Mouse (Mus musculus): ENCODE results near the gene Stat1. TPM values are rescaled to one million over a fixed set of nuclear protein-coding genes. Genes with fewer than 3 reads are reported as not detected.

The Stat1 gene
- total and polyA plus RNA-seq, 2 experiments from 2014 or later, result 23.0 to 55.1 TPM

GRCm38 (mm10) chr1:52152936-52153335 lies 33.7 kb downstream of the Stat1 start:
- Histone ChIP-seq H3K9ac (replicated peaks; ENCODE audit: low read depth, low read length) (no peak overlapping the region), H3K27ac (ENCODE audit: low read depth) (peak overlapping the region; percentile 46), H3K27me3 (ENCODE audit: control insufficient read depth, insufficient read depth, low read length) (no peaks in the 10 kb centered on the region), H3K36me3 (replicated peaks; ENCODE audit: control insufficient read depth, insufficient read depth, low read length) (peaks cover 77% of the 10 kb centered on the region), H3K9me3 (replicated peaks; ENCODE audit: control insufficient read depth, low read length) (no peaks in the 10 kb centered on the region), H3K4me2 (ENCODE audit: low read depth, low read length) (no peak overlapping the region), H3K4me1 (ENCODE audit: control insufficient read depth, insufficient read depth) (peaks cover 24% of the 10 kb centered on the region), H3K4me3 (ENCODE audit: low read depth, low read length) (no peak overlapping the region)
- no peak for ATAC-seq (ENCODE audit: insufficient read depth, low read depth)
- DNase-seq (ENCODE audit: low spot score), result no peak
- TF ChIP-seq EP300 (IDR thresholded peaks at IDR 0.05; ENCODE audit: low read depth), result no peak
- TF ChIP-seq CTCF (IDR thresholded peaks at IDR 0.05; ENCODE audit: low read depth), result no peak
- WGBS, result 45% methylated on average over 3 of the region's 3 CpGs

- Histone ChIP-seq H3K4me3 (ENCODE audit: low read depth, low read length) (no peak overlapping the region), H3K9me3 (replicated peaks; ENCODE audit: control insufficient read depth, low read length) (no peaks in the 10 kb centered on the region), H3K36me3 (replicated peaks; ENCODE audit: control insufficient read depth, insufficient read depth, low read length) (peaks cover 85% of the 10 kb centered on the region), H3K4me1 (ENCODE audit: control insufficient read depth, insufficient read depth) (peaks cover 7% of the 10 kb centered on the region), H3K27ac (ENCODE audit: low read depth) (no peak overlapping the region), H3K9ac (replicated peaks; ENCODE audit: low read depth, low read length) (no peak overlapping the region), H3K27me3 (ENCODE audit: control insufficient read depth, insufficient read depth, low read length) (no peaks in the 10 kb centered on the region), H3K4me2 (ENCODE audit: low read depth, low read length) (no peak overlapping the region)
- no peak for ATAC-seq (ENCODE audit: insufficient read depth, low read depth)
- TF ChIP-seq CTCF (IDR thresholded peaks at IDR 0.05; ENCODE audit: low read depth) (no peak), EP300 (IDR thresholded peaks at IDR 0.05; ENCODE audit: low read depth) (no peak)
- DNase-seq (ENCODE audit: low spot score), result no peak
- WGBS, result 90% methylated on average over 8 of the region's 8 CpGs
Measured at GRCm38 (mm10) chr1:52154890-52155289, 35.6 kb downstream of the Stat1 start.

GRCm38 (mm10) chr1:52156351-52156750 lies 37.1 kb downstream of the Stat1 start:
- no peaks in the 10 kb centered on the region for H3K27me3 ChIP-seq (ENCODE audit: control insufficient read depth, insufficient read depth, low read length)
- DNase-seq (ENCODE audit: low spot score) (no peak), ATAC-seq (ENCODE audit: insufficient read depth, low read depth) (no peak)
- H3K36me3 ChIP-seq (replicated peaks; ENCODE audit: control insufficient read depth, insufficient read depth, low read length), result peaks cover 88% of the 10 kb centered on the region
- no peak overlapping the region for H3K27ac ChIP-seq (ENCODE audit: low read depth)
- no peak overlapping the region for H3K4me2 ChIP-seq (ENCODE audit: low read depth, low read length)
- H3K4me3 ChIP-seq (ENCODE audit: low read depth, low read length), result no peak overlapping the region
- H3K4me1 ChIP-seq (ENCODE audit: control insufficient read depth, insufficient read depth), result no peaks in the 10 kb centered on the region
- H3K9me3 ChIP-seq (replicated peaks; ENCODE audit: control insufficient read depth, low read length), result no peaks in the 10 kb centered on the region
- 86% methylated on average over 10 of the region's 10 CpGs for WGBS
- H3K9ac ChIP-seq (replicated peaks; ENCODE audit: low read depth, low read length), result no peak overlapping the region
- TF ChIP-seq EP300 (IDR thresholded peaks at IDR 0.05; ENCODE audit: low read depth) (no peak), CTCF (IDR thresholded peaks at IDR 0.05; ENCODE audit: low read depth) (no peak)

GRCm38 (mm10) chr1:52158040-52158439 lies 38.8 kb downstream of the Stat1 start:
- Histone ChIP-seq H3K27ac (ENCODE audit: low read depth) (no peak overlapping the region), H3K27me3 (ENCODE audit: control insufficient read depth, insufficient read depth, low read length) (no peaks in the 10 kb centered on the region), H3K9ac (replicated peaks; ENCODE audit: low read depth, low read length) (no peak overlapping the region), H3K9me3 (replicated peaks; ENCODE audit: control insufficient read depth, low read length) (no peaks in the 10 kb centered on the region), H3K36me3 (replicated peaks; ENCODE audit: control insufficient read depth, insufficient read depth, low read length) (peaks cover 88% of the 10 kb centered on the region), H3K4me2 (ENCODE audit: low read depth, low read length) (no peak overlapping the region), H3K4me1 (ENCODE audit: control insufficient read depth, insufficient read depth) (no peaks in the 10 kb centered on the region), H3K4me3 (ENCODE audit: low read depth, low read length) (no peak overlapping the region)
- ATAC-seq (ENCODE audit: insufficient read depth, low read depth) (no peak), DNase-seq (ENCODE audit: low spot score) (no peak)
- TF ChIP-seq EP300 (IDR thresholded peaks at IDR 0.05; ENCODE audit: low read depth), result no peak
- no peak for TF ChIP-seq CTCF (IDR thresholded peaks at IDR 0.05; ENCODE audit: low read depth)
- 92% methylated on average over 2 of the region's 2 CpGs for WGBS

- H3K4me1 ChIP-seq (ENCODE audit: control insufficient read depth, insufficient read depth), result no peaks in the 10 kb centered on the region
- TF ChIP-seq CTCF (IDR thresholded peaks at IDR 0.05; ENCODE audit: low read depth), result no peak
- H3K9me3 ChIP-seq (replicated peaks; ENCODE audit: control insufficient read depth, low read length), result no peaks in the 10 kb centered on the region
- 70% methylated on average over 17 of the region's 17 CpGs for WGBS
- no peak overlapping the region for H3K4me3 ChIP-seq (ENCODE audit: low read depth, low read length)
- no peaks in the 10 kb centered on the region for H3K27me3 ChIP-seq (ENCODE audit: control insufficient read depth, insufficient read depth, low read length)
- H3K4me2 ChIP-seq (ENCODE audit: low read depth, low read length), result no peak overlapping the region
- ATAC-seq (ENCODE audit: insufficient read depth, low read depth), result no peak
- DNase-seq (ENCODE audit: low spot score), result no peak
- H3K27ac ChIP-seq (ENCODE audit: low read depth), result no peak overlapping the region
- H3K36me3 ChIP-seq (replicated peaks; ENCODE audit: control insufficient read depth, insufficient read depth, low read length), result peaks cover 92% of the 10 kb centered on the region
- no peak overlapping the region for H3K9ac ChIP-seq (replicated peaks; ENCODE audit: low read depth, low read length)
Measured at GRCm38 (mm10) chr1:52158490-52159381, 39.5 kb downstream of the Stat1 start.
